In genomic region chr8:77257085-77257451, GRCm38 (mm10) we compare ENCODE assay signal across 31 mouse cellular contexts.
DNase-seq lines count a peak whose midpoint lies in the region; ATAC-seq and TF ChIP-seq lines count a peak whose summit lies in the region.
"Had no signal": no experiment of that assay in that cellular context is flagged by ENCODE, and none has a peak within 500 bp of the region (broad histone marks: within the 10 kb centered on the region; RNA-seq: fewer than 3 reads in every experiment).

No protein-coding gene starts in this region.

- H3K4me1 ChIP-seq in forebrain, embryonic 15.5 days, result 0 out of 2 replicates have a peak, but pooled peaks cover 5% of the 10 kb centered on the region
- H3K4me1 ChIP-seq in forebrain, embryonic 11.5 days (replicated peaks; ENCODE audit: control insufficient read depth, insufficient read depth, low read length), result no peaks in the 10 kb centered on the region
- H3K4me1 ChIP-seq in hindbrain, embryonic 16.5 days (ENCODE audit: control insufficient read depth, insufficient read depth, low read depth, low read length), result no peaks in the 10 kb centered on the region; the same call in 1 of the 2 replicates
- no peaks in the 10 kb centered on the region for H3K4me1 ChIP-seq in hindbrain, embryonic 14.5 days (replicated peaks; ENCODE audit: control insufficient read depth, insufficient read depth, low read length)
- no peaks in the 10 kb centered on the region for H3K4me1 ChIP-seq in midbrain, embryonic 16.5 days (ENCODE audit: control insufficient read depth, insufficient read depth, low read length)
- H3K4me1 ChIP-seq in midbrain, embryonic 14.5 days (ENCODE audit: control insufficient read depth, insufficient read depth, low read length), result no peaks in the 10 kb centered on the region
- peaks cover 11% of the 10 kb centered on the region for H3K4me1 ChIP-seq in cortical plate, adult 2 months (ENCODE audit: control insufficient read depth, insufficient read depth, low read length)
- H3K4me1 ChIP-seq in embryonic facial prominence, embryonic 10.5 days, result no peaks in the 10 kb centered on the region
- H3K4me1 ChIP-seq: embryonic facial prominence, embryonic 13.5 days; hindbrain, embryonic 15.5 days; intestine, embryonic 15.5 days; limb, embryonic 12.5 days; liver, embryonic 15.5 days; neural tube, embryonic 13.5 days had no signal

- ATAC-seq in forebrain, embryonic 15.5 days (replicated peaks), result peak; percentile 38; the same call in 1 of the 2 replicates
- ATAC-seq in forebrain, embryonic 11.5 days (replicated peaks; ENCODE audit: low FRiP score), result no peak
- 0 out of 2 replicates have a peak, but pooled peaks have one; percentile 29 for ATAC-seq in hindbrain, embryonic 16.5 days
- no peak for ATAC-seq in hindbrain, embryonic 14.5 days (ENCODE audit: low FRiP score)
- no peak for ATAC-seq in midbrain, embryonic 16.5 days
- ATAC-seq in midbrain, embryonic 14.5 days (ENCODE audit: low FRiP score, low TSS enrichment), result no peak
- ATAC-seq: intestine, embryonic 15.5 days had no signal

- H3K4me2 ChIP-seq in forebrain, embryonic 15.5 days (replicated peaks), result no peak overlapping the region
- H3K4me2 ChIP-seq in forebrain, embryonic 11.5 days (ENCODE audit: low read depth, low read length, severe bottlenecking), result no peak overlapping the region
- H3K4me2 ChIP-seq in hindbrain, embryonic 16.5 days (ENCODE audit: low read length), result no peak overlapping the region
- H3K4me2 ChIP-seq in hindbrain, embryonic 14.5 days (replicated peaks), result no peak overlapping the region
- no peak overlapping the region for H3K4me2 ChIP-seq in midbrain, embryonic 16.5 days (ENCODE audit: low read length)
- H3K4me2 ChIP-seq in midbrain, embryonic 14.5 days (ENCODE audit: low read length), result no peak overlapping the region
- H3K4me2 ChIP-seq: embryonic facial prominence, embryonic 13.5 days; heart, embryonic 11.5 days; hindbrain, embryonic 15.5 days; intestine, embryonic 15.5 days; limb, embryonic 12.5 days; liver, embryonic 15.5 days; lung, embryonic 14.5 days; neural tube, embryonic 13.5 days had no signal

- H3K27me3 ChIP-seq in forebrain, embryonic 15.5 days, result no peaks in the 10 kb centered on the region
- H3K27me3 ChIP-seq in forebrain, embryonic 11.5 days (ENCODE audit: control insufficient read depth, insufficient read depth, low read length), result no peaks in the 10 kb centered on the region
- no peaks in the 10 kb centered on the region for H3K27me3 ChIP-seq in hindbrain, embryonic 16.5 days (replicated peaks; ENCODE audit: control insufficient read depth, insufficient read depth, low read length)
- no peaks in the 10 kb centered on the region for H3K27me3 ChIP-seq in hindbrain, embryonic 14.5 days (ENCODE audit: control insufficient read depth, insufficient read depth, low read length)
- no peaks in the 10 kb centered on the region for H3K27me3 ChIP-seq in midbrain, embryonic 16.5 days (ENCODE audit: control insufficient read depth, insufficient read depth, low read depth, low read length)
- H3K27me3 ChIP-seq in midbrain, embryonic 14.5 days (ENCODE audit: control insufficient read depth, insufficient read depth, low read length), result no peaks in the 10 kb centered on the region
- H3K27me3 ChIP-seq in embryonic facial prominence, embryonic 10.5 days (replicated peaks; ENCODE audit: low read depth, poor library complexity, severe bottlenecking), result no peaks in the 10 kb centered on the region
- H3K27me3 ChIP-seq: embryonic facial prominence, embryonic 13.5 days; hindbrain, embryonic 15.5 days; intestine, embryonic 15.5 days; limb, embryonic 12.5 days; liver, embryonic 15.5 days; neural tube, embryonic 13.5 days had no signal

- H3K9ac ChIP-seq in forebrain, embryonic 15.5 days (replicated peaks), result no peak overlapping the region
- H3K9ac ChIP-seq in forebrain, embryonic 11.5 days (ENCODE audit: low read length), result no peak overlapping the region
- no peak overlapping the region for H3K9ac ChIP-seq in hindbrain, embryonic 16.5 days (ENCODE audit: low read depth, low read length)
- H3K9ac ChIP-seq in hindbrain, embryonic 14.5 days, result no peak overlapping the region
- no peak overlapping the region for H3K9ac ChIP-seq in midbrain, embryonic 16.5 days (ENCODE audit: low read depth, low read length)
- no peak overlapping the region for H3K9ac ChIP-seq in midbrain, embryonic 14.5 days (replicated peaks; ENCODE audit: low read length)
- H3K9ac ChIP-seq: embryonic facial prominence, embryonic 13.5 days; hindbrain, embryonic 15.5 days; intestine, embryonic 15.5 days; limb, embryonic 12.5 days; liver, embryonic 15.5 days; lung, embryonic 14.5 days; neural tube, embryonic 13.5 days had no signal

- no peak for TF ChIP-seq CTCF in cortical plate, adult 2 months (IDR thresholded peaks at IDR 0.05; ENCODE audit: extremely low read depth, insufficient read depth, low read length)

- H3K4me3 ChIP-seq in forebrain, embryonic 15.5 days, result no peak overlapping the region
- no peak overlapping the region for H3K4me3 ChIP-seq in forebrain, embryonic 11.5 days (ENCODE audit: low read depth, low read length)
- H3K4me3 ChIP-seq in hindbrain, embryonic 16.5 days (ENCODE audit: low read length), result no peak overlapping the region
- H3K4me3 ChIP-seq in hindbrain, embryonic 14.5 days (replicated peaks; ENCODE audit: low read length), result no peak overlapping the region
- no peak overlapping the region for H3K4me3 ChIP-seq in midbrain, embryonic 16.5 days (ENCODE audit: low read depth, low read length)
- no peak overlapping the region for H3K4me3 ChIP-seq in midbrain, embryonic 14.5 days (replicated peaks; ENCODE audit: low read depth, low read length)
- H3K4me3 ChIP-seq in cortical plate, adult 2 months (ENCODE audit: insufficient read depth, low read length), result no peak overlapping the region
- no peak overlapping the region for H3K4me3 ChIP-seq in embryonic facial prominence, embryonic 10.5 days
- H3K4me3 ChIP-seq: embryonic facial prominence, embryonic 13.5 days; hindbrain, embryonic 15.5 days; intestine, embryonic 15.5 days; limb, embryonic 12.5 days; liver, embryonic 15.5 days; neural tube, embryonic 13.5 days had no signal

- no peaks in the 10 kb centered on the region for H3K9me3 ChIP-seq in forebrain, embryonic 15.5 days
- no peaks in the 10 kb centered on the region for H3K9me3 ChIP-seq in forebrain, embryonic 11.5 days (ENCODE audit: control insufficient read depth, low read length)
- H3K9me3 ChIP-seq in hindbrain, embryonic 16.5 days (ENCODE audit: control insufficient read depth, low read length), result no peaks in the 10 kb centered on the region
- no peaks in the 10 kb centered on the region for H3K9me3 ChIP-seq in hindbrain, embryonic 14.5 days (ENCODE audit: control insufficient read depth, low read length)
- H3K9me3 ChIP-seq in midbrain, embryonic 16.5 days (replicated peaks; ENCODE audit: control insufficient read depth, low read length, poor library complexity, severe bottlenecking), result no peaks in the 10 kb centered on the region
- no peaks in the 10 kb centered on the region for H3K9me3 ChIP-seq in midbrain, embryonic 14.5 days (ENCODE audit: control insufficient read depth, low read length)
- no peaks in the 10 kb centered on the region for H3K9me3 ChIP-seq in embryonic facial prominence, embryonic 10.5 days
- H3K9me3 ChIP-seq: embryonic facial prominence, embryonic 13.5 days; G1E; hindbrain, embryonic 15.5 days; intestine, embryonic 15.5 days; limb, embryonic 12.5 days; liver, embryonic 15.5 days; neural tube, embryonic 13.5 days had no signal

- no peaks in the 10 kb centered on the region for H3K36me3 ChIP-seq in forebrain, embryonic 15.5 days
- H3K36me3 ChIP-seq in forebrain, embryonic 11.5 days (ENCODE audit: control insufficient read depth, insufficient read depth, low read length), result no peaks in the 10 kb centered on the region
- no peaks in the 10 kb centered on the region for H3K36me3 ChIP-seq in hindbrain, embryonic 16.5 days (ENCODE audit: control insufficient read depth, insufficient read depth, low read length)
- H3K36me3 ChIP-seq in hindbrain, embryonic 14.5 days (replicated peaks; ENCODE audit: control insufficient read depth, insufficient read depth), result no peaks in the 10 kb centered on the region
- no peaks in the 10 kb centered on the region for H3K36me3 ChIP-seq in midbrain, embryonic 16.5 days (ENCODE audit: control insufficient read depth, insufficient read depth, low read length)
- no peaks in the 10 kb centered on the region for H3K36me3 ChIP-seq in midbrain, embryonic 14.5 days (ENCODE audit: control insufficient read depth, insufficient read depth, low read length)
- peaks cover 44% of the 10 kb centered on the region for H3K36me3 ChIP-seq in embryonic facial prominence, embryonic 10.5 days (replicated peaks)
- H3K36me3 ChIP-seq: hindbrain, embryonic 15.5 days; neural tube, embryonic 13.5 days had no signal

- no peak for TF ChIP-seq POLR2A in cortical plate, adult 2 months (IDR thresholded peaks at IDR 0.05; ENCODE audit: extremely low read depth, insufficient read depth, low read length)

- WGBS in forebrain, embryonic 15.5 days, result 93% methylated on average over 12 of the region's 12 CpGs
- 93% methylated on average over 12 of the region's 12 CpGs for WGBS in forebrain, embryonic 11.5 days
- WGBS in hindbrain, embryonic 16.5 days, result 94% methylated on average over 12 of the region's 12 CpGs
- WGBS in hindbrain, embryonic 14.5 days, result 97% methylated on average over 12 of the region's 12 CpGs
- 93% methylated on average over 12 of the region's 12 CpGs for WGBS in midbrain, embryonic 16.5 days
- 93% methylated on average over 12 of the region's 12 CpGs for WGBS in midbrain, embryonic 14.5 days
- 93% methylated on average over 12 of the region's 12 CpGs for WGBS in embryonic facial prominence, embryonic 10.5 days

- no peak for DNase-seq in forebrain, embryonic 11.5 days (ENCODE audit: low spot score)
- DNase-seq in hindbrain, embryonic 14.5 days (ENCODE audit: low spot score), result no peak
- DNase-seq in midbrain, embryonic 14.5 days, result no peak
- no peak for DNase-seq in embryonic facial prominence, embryonic 10.5 days (ENCODE audit: low spot score)
- DNase-seq: adrenal gland, adult 8-10 months; cerebellum, adult 11 months; cerebellum, adult 9-10 months; cerebellum, postnatal 36 days; embryo, embryonic 11 days; gastrocnemius, postnatal 25 days; heart, adult 18-20 months; heart, postnatal 4 days; kidney, adult 2 months; kidney, postnatal 4 days; lung, embryonic 14.5 days; lung, postnatal 14 days; thymus, adult 18-20 months; thymus, postnatal 25 days had no signal

- no peak overlapping the region; the same call in 1 of the 2 replicates for H3K27ac ChIP-seq in forebrain, embryonic 15.5 days (replicated peaks)
- no peak overlapping the region for H3K27ac ChIP-seq in forebrain, embryonic 11.5 days (ENCODE audit: low read depth, low read length)
- no peak overlapping the region for H3K27ac ChIP-seq in hindbrain, embryonic 16.5 days (ENCODE audit: low read depth, low read length)
- H3K27ac ChIP-seq in hindbrain, embryonic 14.5 days, result no peak overlapping the region
- H3K27ac ChIP-seq in midbrain, embryonic 16.5 days (ENCODE audit: low read length), result peak overlapping the region; percentile 4; the same call in 1 of the 2 replicates
- H3K27ac ChIP-seq in midbrain, embryonic 14.5 days (replicated peaks; ENCODE audit: low read depth, low read length), result no peak overlapping the region
- H3K27ac ChIP-seq in cortical plate, adult 2 months (ENCODE audit: insufficient read depth, low read length), result peak overlapping the region; percentile 71
- no peak overlapping the region for H3K27ac ChIP-seq in embryonic facial prominence, embryonic 10.5 days (replicated peaks)
- H3K27ac ChIP-seq: embryonic facial prominence, embryonic 13.5 days; hindbrain, embryonic 15.5 days; intestine, embryonic 15.5 days; limb, embryonic 12.5 days; liver, embryonic 15.5 days; neural tube, embryonic 13.5 days; stomach, postnatal 0 days had no signal

Comparison
In these comparisons a context has a peak if more than half of its experiments do, and no peak if none do; other contexts are left out.
1. ATAC-seq: peak in forebrain, embryonic 15.5 days (single experiment) and hindbrain, embryonic 16.5 days (single experiment); none in forebrain, embryonic 11.5 days (single experiment), hindbrain, embryonic 14.5 days (single experiment), midbrain, embryonic 16.5 days (single experiment) and midbrain, embryonic 14.5 days (single experiment).
2. H3K27ac ChIP-seq: peak in midbrain, embryonic 16.5 days (single experiment) and cortical plate, adult 2 months (single experiment); none in forebrain, embryonic 15.5 days (single experiment), forebrain, embryonic 11.5 days (single experiment), hindbrain, embryonic 16.5 days (single experiment), hindbrain, embryonic 14.5 days (single experiment), midbrain, embryonic 14.5 days (single experiment) and embryonic facial prominence, embryonic 10.5 days (single experiment).